Mouse (Mus musculus) adrenal gland, adult (tissue): Measurements from ENCODE around the gene Slc7a11.
"Not testable (repeated sequence)": the region's sequence is repeated elsewhere in the genome, so short reads cannot be mapped to it uniquely, and the experiment has no call there.

Experiments used
- DNase-seq, 2 experiments: peaks; one replicate each; pipeline ENCODE4 v3.0.0; 2022 to 2023; ENCODE audit warnings: low spot score in 1 of 2; ENCODE audit not compliant: inconsistent age in 2 of 2

Gene Slc7a11

DNA sequence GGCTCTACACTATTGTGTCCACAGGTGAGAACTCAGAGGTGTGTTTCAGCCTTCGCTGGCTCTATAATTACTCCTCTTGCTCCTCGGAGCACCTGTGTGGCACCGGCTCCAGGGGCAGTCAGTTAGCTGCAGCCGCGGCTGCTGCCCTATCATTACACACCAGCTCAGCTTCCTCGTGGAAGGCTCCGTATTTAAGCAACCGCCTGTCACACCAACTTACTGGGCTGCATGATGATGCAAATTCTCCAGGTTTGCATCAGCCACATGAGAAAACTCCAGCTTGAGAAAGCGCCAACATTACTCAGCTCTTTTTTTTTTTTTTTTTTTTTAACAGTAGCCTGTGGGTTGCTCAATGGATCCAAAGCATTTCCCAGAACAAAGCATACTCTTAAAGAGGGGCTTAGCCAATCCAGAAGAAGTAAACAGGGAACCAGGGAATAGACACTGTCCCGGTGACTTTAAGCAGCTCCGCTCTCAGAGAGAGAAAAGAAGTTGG, at the start of gene Slc7a11:
TSS of gene Slc7a11 (minus strand) at position 194 of the 496 bp plus-strand sequence.
- peak; percentile 19 to 74 for DNase-seq

DNA sequence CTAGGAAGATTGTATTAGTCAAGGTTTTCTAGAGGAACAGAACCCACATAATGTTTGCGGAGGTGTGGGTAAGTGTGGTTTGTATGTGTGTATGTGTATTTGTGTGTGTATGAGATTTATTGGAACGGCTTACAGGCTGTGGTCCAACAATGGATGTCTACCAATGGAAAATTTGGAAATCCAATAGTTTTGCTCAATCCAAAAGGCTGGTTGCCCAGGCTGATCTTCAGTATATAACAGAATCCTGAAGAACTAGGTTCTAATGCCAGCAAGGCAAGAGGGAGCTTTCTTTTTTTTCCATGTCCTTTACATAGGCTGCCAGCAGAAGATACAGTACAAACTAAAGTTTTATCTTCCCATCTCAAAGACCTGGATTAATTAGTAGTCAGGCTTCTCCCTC, 48.3 kb upstream of the Slc7a11 start:
- no peak for DNase-seq

DNA sequence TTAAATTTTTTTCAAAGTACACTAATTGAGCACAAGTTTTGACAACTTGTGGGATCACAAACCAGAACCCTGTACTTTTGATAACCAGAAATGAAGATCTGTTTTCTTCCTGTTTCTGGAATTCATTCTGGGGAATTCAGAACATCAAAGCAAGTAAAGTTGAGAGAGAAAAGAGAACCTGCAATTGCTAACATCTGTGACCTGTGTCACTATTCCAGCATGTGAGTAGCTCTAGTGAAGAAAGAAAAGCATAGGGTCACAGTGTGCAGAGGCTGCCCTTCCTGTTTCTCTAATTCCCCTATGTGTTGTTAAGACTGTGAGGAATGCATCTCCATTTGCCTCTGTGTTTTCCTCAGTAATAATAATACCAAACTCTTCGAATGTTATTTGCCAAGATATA, 40.7 kb upstream of the Slc7a11 start:
- DNase-seq, result no peak

DNA sequence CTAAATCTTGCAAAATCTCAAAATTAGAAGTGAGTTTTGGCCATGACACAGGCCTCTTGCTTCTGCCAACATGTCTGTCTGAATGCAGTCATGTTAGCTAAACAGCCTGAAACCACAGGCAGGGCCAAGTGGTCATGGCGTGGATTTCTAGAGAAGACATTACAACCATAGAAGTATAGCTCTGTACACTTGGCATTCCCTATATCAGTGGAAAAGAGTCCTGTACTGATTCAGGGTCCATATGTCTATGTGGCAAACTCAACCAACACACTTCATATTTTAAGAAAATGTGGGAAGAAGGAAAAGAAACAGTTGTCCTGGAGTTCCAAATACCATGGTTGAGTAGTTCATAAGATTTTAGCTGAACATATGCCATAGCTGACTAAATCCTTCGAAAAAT, 18.8 kb upstream of the Slc7a11 start:
- DNase-seq, result no peak

DNA sequence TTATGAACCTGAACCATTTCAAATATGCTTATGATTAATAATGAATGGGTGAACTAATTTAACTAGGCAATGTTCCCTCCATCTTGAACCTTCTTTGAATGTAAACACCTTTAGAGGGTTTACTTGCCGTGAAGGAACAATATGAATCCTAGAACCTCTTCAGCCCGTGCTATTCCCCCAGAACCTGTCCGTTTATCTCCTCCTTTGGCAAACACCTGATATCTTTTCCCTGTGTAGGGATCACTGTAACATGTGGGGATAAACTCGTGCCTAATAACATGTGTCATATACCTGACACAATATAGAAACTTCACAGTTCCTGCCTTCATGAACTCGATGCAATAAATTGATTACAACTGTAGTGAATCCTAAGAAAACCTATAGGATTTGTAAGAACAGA, 13.7 kb upstream of the Slc7a11 start:
- no peak for DNase-seq

DNA sequence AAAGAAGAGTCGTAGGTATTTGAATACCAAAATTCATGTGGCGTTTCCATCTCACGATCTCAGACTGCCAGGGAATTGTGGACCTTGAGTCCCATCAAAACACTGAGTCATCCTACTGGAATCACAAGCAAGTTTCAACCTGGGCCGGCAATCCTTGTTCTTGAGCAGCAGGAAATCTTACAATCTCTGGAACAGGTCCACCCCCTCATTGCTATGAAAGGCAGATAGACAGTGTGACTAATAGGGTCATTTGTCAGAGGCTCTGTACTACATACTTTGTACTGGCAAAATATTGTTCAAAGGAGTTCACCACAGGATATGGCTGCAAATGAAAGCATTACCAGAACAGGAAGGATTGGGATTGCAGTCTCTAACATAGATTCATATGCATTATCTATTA, 13.2 kb upstream of the Slc7a11 start:
- DNase-seq, result peak; percentile 31 to 61

DNA sequence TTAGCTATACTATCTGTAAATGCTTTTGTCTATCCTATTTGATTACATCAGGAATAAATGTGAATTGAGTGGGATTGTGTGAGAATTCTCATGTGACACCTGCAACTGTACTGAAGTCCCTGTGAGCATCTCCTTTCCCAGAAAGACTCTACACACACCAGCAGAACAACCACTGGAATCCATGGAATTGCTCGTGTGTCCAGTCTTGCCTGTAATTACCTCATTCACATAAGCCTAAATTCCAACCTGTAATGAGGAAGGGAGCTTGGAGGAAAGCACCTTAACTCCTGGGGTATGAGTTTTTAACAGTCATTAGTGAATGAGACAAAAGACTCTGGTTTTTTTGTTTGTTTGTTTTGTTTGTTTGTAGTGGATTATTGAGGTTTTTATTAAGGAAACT, 12.6 kb upstream of the Slc7a11 start:
- DNase-seq, result no peak

DNA sequence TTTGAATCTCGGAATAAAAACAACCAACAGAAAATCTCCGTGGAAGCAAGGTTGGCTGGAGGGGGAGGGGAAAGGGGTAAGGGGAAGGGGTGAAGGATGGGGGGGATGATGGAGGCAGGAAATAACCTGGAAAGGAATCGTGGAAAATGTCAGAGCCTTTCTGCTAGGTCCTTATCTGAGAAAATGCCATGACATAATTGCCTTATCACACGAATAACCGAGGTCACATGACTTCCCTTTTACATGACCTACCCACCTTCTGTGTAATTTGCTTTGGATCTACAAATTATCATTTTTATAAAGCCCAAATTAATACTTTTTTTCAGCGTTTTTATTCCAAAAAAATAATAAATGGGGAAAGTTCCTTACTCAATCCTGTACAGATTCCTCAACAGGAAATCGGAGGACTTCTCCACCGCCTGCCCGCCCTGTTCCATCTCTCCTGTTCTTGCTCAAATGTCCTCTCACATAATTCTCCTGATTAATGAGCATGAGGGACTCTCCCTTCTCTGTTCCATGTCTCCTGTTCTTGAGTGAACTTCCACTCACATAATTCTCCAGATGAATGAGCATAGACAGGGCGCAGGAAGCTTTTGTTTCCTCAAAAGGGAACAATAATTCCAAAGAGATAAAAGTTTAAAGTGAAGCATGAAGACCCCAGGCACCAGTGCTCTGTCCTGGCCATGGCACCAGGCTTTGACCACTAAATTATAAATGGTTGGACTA, 1.8 kb upstream of the Slc7a11 start:
- no peak for DNase-seq

- DNase-seq, result no peak
Observed at GRCm38 (mm10) chr3:50443942-50444341, 528 bp upstream of the Slc7a11 start.

DNA sequence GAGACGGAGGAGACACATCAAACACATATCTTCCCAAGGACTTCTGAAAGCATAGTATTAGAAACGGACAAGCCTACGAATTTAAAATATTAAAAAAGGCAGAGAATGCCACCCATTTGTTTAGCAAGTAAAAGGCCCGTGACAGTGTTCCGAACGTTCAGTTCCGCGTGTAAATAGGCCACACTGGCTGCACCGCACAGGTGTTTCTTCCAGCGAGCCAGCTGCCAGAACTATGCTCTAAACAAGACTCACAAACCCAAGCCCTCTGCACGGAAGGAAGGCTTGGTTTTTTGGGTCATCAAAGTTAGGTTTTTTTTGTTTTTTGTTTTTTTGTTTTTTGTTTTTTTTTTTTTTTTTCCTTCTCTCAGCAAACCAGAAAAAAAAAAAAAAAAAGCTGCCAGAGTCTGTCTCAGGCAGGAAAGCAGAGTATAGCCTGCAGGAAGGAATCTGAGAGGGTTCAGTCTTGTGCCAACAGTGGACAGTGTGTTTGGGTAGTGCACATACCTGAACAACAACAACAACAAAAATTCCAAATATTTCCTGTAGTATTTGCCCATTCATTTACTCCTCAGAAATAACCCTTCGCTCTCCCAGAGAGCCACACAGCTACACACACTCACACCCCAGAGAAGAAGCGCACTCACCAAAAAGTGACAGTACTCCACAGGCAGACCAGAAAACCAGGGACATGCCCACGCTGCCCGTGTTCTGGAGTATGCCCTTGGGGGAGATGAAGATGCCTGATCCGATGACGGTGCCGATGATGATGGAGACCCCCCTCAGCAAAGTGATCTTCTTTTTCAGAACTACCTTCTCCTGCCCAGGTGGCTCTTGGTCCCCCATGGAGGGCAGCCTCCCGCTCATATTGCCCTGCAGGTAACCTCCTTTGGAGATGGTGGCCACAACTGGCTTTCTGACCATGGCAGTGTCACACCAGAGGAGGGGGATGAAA, 797 bp downstream of the Slc7a11 start:
- peak in 1 of 2 experiments; percentile 29 for DNase-seq

DNA sequence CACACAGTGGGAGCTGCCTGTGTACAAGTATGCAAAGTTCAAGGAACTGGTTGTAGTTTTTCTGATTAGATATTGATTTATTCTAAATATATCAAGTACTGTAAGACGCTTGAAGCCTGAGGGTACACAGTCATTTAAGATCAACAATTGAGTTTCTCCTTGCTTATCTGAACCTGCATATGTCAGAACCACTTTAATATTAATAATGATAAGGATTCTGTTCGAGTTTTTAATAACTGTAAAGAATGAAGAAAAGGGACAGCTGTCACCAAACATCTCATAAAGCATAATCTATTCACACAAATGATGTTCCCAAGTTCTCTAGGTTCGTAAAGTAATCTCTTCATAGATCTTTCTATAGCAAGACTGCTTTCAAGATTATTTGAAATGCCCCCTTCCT, 2.1 kb downstream of the Slc7a11 start:
- DNase-seq, result no peak

GRCm38 (mm10) chr3:50440409-50440808, 3.0 kb downstream of the Slc7a11 start:
- DNase-seq, result no peak

GRCm38 (mm10) chr3:50439429-50439828, 4.0 kb downstream of the Slc7a11 start:
- no peak for DNase-seq

- no peak for DNase-seq
Observed at GRCm38 (mm10) chr3:50438520-50439253, 4.7 kb downstream of the Slc7a11 start.

DNA sequence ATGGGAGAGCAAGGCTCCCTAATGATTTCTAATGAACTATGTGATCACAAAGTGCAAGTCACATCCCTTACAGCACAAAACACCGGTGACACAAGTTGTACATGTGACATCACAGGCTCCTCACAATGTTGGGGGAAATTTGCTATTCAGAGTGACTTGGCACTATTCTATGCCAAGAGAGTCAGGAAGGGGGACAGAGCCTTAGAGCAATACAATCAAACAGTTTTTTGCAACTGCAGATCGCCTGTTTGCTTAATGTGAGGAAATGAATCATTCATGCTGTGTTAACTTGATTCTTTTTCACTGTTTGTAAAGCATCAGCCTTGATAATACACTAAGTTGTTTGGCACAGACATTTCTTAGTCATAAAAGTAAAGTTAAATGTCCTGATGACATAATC, 5.3 kb downstream of the Slc7a11 start:
- peak in 1 of 2 experiments; percentile 36 for DNase-seq

- DNase-seq, result not testable (repeated sequence)
Observed at GRCm38 (mm10) chr3:50436409-50436808, 7.0 kb downstream of the Slc7a11 start.

- DNase-seq, result no peak
Observed at GRCm38 (mm10) chr3:50433831-50434230, 9.6 kb downstream of the Slc7a11 start.

DNA sequence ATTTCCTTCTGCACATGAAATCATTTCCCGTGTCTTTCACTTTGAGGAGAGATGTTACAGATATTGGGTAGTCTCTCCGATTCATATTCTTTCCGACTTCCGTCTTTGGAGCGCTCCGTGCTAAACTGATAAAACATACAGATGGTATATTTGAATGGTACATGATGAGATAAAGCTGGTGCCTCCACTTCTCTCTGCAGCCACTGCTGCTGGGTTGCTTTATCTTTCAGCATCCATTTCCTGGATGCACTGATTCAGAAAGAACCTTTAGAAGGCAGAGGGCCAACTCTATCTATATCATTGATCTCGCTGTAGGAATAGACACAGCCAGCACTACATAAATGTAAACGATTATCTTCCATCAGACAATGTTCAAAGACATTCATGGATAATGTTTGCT, 12.6 kb downstream of the Slc7a11 start:
- DNase-seq, result no peak

DNA sequence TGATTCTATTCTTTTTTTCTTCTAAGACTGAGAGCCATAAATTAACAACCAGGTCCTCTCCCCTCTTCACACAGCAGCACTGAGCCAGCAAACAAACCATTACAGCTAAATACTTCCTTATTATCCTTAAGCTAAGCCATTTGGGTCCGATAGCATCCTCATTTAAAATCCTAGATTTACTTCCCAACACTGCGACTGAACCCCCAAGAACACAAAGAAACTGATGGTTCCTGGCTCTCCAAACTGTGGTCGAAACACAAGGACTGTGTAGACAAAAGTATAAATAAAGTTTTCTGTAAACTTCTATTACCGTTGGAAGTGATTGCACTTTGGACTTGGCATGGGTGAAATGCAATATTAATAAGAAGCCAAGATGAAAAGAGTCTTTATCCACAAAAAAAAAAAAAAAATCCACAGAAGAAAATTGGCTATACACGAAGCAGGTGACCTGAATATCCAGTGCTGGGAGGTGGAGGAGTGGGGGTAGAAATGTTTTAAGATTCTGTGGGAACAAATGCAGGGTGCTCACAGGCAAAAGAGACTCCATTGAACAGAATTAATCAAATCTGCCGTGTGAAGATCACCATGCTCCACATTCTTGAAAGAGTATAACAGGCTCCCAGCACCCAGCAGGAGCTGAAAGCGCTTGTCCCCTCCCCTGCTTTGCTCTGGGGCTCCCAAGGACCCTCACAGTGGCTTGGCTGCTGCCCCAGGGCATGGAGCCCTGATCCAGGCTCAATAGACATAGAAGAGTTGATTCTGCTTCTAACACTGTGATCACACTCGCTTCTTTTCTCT, 21.7 kb downstream of the Slc7a11 start:
- no peak for DNase-seq

GRCm38 (mm10) chr3:50419161-50419560, 24.3 kb downstream of the Slc7a11 start:
- DNase-seq, result no peak
